Mouse (Mus musculus): ENCODE results near the gene Slc22a15. TPM values are rescaled to one million over a fixed set of nuclear protein-coding genes. Genes with fewer than 3 reads are reported as not detected.

The Slc22a15 gene
- polyA plus RNA-seq, 1 experiment, result 11.6 TPM

GRCm38 (mm10) chr3:101876459-101877285, 47.6 kb downstream of the Slc22a15 start:
- no peak for DNase-seq
- Histone ChIP-seq H3K4me1 (ENCODE audit: control insufficient read depth, insufficient read depth, low read length) (peaks cover 3% of the 10 kb centered on the region), H3K4me3 (replicated peaks; ENCODE audit: extremely low read depth, low read depth, low read length) (no peak overlapping the region)
- no peak for TF ChIP-seq CTCF (IDR thresholded peaks at IDR 0.05; ENCODE audit: insufficient read depth, low read length)
- no peak for TF ChIP-seq POLR2A (IDR thresholded peaks at IDR 0.05; ENCODE audit: borderline replicate concordance, extremely low read depth, low read depth, low read length)
- 59% methylated on average over 7 of the region's 7 CpGs for WGBS

GRCm38 (mm10) chr3:101875258-101875920, 48.9 kb downstream of the Slc22a15 start:
- Histone ChIP-seq H3K4me1 (ENCODE audit: control insufficient read depth, insufficient read depth, low read length) (peaks cover 3% of the 10 kb centered on the region), H3K4me3 (replicated peaks; ENCODE audit: extremely low read depth, low read depth, low read length) (no peak overlapping the region)
- TF ChIP-seq POLR2A (IDR thresholded peaks at IDR 0.05; ENCODE audit: borderline replicate concordance, extremely low read depth, low read depth, low read length) (no peak), CTCF (IDR thresholded peaks at IDR 0.05; ENCODE audit: insufficient read depth, low read length) (no peak)
- 68% methylated on average over 10 of the region's 10 CpGs for WGBS
- no peak for DNase-seq

GRCm38 (mm10) chr3:101873061-101873675, 51.1 kb downstream of the Slc22a15 start:
- H3K4me3 ChIP-seq (replicated peaks; ENCODE audit: extremely low read depth, low read depth, low read length), result no peak overlapping the region
- WGBS, result 81% methylated on average over 7 of the region's 7 CpGs
- TF ChIP-seq CTCF (IDR thresholded peaks at IDR 0.05; ENCODE audit: insufficient read depth, low read length) (no peak), POLR2A (IDR thresholded peaks at IDR 0.05; ENCODE audit: borderline replicate concordance, extremely low read depth, low read depth, low read length) (no peak)
- DNase-seq, result no peak
- H3K4me1 ChIP-seq (ENCODE audit: control insufficient read depth, insufficient read depth, low read length), result peaks cover 3% of the 10 kb centered on the region

- 86% methylated on average over 9 of the region's 9 CpGs for WGBS
- TF ChIP-seq CTCF (IDR thresholded peaks at IDR 0.05; ENCODE audit: insufficient read depth, low read length), result no peak
- TF ChIP-seq POLR2A (IDR thresholded peaks at IDR 0.05; ENCODE audit: borderline replicate concordance, extremely low read depth, low read depth, low read length), result no peak
These were observed 52.3 kb downstream of the Slc22a15 start for GRCm38 (mm10) chr3:101871951-101872350.

GRCm38 (mm10) chr3:101867001-101867421, 57.2 kb downstream of the Slc22a15 start:
- no peak for DNase-seq
- no peak overlapping the region for H3K4me3 ChIP-seq (replicated peaks; ENCODE audit: extremely low read depth, low read depth, low read length)
- no peak for TF ChIP-seq CTCF (IDR thresholded peaks at IDR 0.05; ENCODE audit: insufficient read depth, low read length)
- TF ChIP-seq POLR2A (IDR thresholded peaks at IDR 0.05; ENCODE audit: borderline replicate concordance, extremely low read depth, low read depth, low read length), result no peak
- WGBS, result 73% methylated on average over 4 of the region's 4 CpGs
- H3K4me1 ChIP-seq (ENCODE audit: control insufficient read depth, insufficient read depth, low read length), result no peaks in the 10 kb centered on the region

More at GRCm38 (mm10) chr3:101871951-101872350, 52.3 kb downstream of the Slc22a15 start:
- no peak for DNase-seq
- Histone ChIP-seq H3K4me1 (ENCODE audit: control insufficient read depth, insufficient read depth, low read length) (peaks cover 3% of the 10 kb centered on the region), H3K4me3 (replicated peaks; ENCODE audit: extremely low read depth, low read depth, low read length) (no peak overlapping the region)

- WGBS, result 45% methylated on average over 3 of the region's 3 CpGs
- H3K4me3 ChIP-seq (replicated peaks; ENCODE audit: extremely low read depth, low read depth, low read length), result no peak overlapping the region
- no peak for DNase-seq
- TF ChIP-seq POLR2A (IDR thresholded peaks at IDR 0.05; ENCODE audit: borderline replicate concordance, extremely low read depth, low read depth, low read length), result no peak
- TF ChIP-seq CTCF (IDR thresholded peaks at IDR 0.05; ENCODE audit: insufficient read depth, low read length), result no peak
- H3K4me1 ChIP-seq (ENCODE audit: control insufficient read depth, insufficient read depth, low read length), result no peaks in the 10 kb centered on the region; the same call in 1 of the 2 replicates
These were observed 62.4 kb downstream of the Slc22a15 start for GRCm38 (mm10) chr3:101861856-101862255.

GRCm38 (mm10) chr3:101860151-101860550, 64.1 kb downstream of the Slc22a15 start:
- no peak for TF ChIP-seq POLR2A (IDR thresholded peaks at IDR 0.05; ENCODE audit: borderline replicate concordance, extremely low read depth, low read depth, low read length)
- TF ChIP-seq CTCF (IDR thresholded peaks at IDR 0.05; ENCODE audit: insufficient read depth, low read length), result no peak
- Histone ChIP-seq H3K4me1 (ENCODE audit: control insufficient read depth, insufficient read depth, low read length) (no peaks in the 10 kb centered on the region; the same call in 1 of the 2 replicates), H3K4me3 (replicated peaks; ENCODE audit: extremely low read depth, low read depth, low read length) (no peak overlapping the region)
- no peak for DNase-seq
- WGBS, result 92% methylated on average over 7 of the region's 7 CpGs

- no peak for TF ChIP-seq POLR2A (IDR thresholded peaks at IDR 0.05; ENCODE audit: borderline replicate concordance, extremely low read depth, low read depth, low read length)
- no peak for TF ChIP-seq CTCF (IDR thresholded peaks at IDR 0.05; ENCODE audit: insufficient read depth, low read length)
- H3K4me1 ChIP-seq (ENCODE audit: control insufficient read depth, insufficient read depth, low read length), result no peaks in the 10 kb centered on the region; the same call in 1 of the 2 replicates
- no peak overlapping the region for H3K4me3 ChIP-seq (replicated peaks; ENCODE audit: extremely low read depth, low read depth, low read length)
- DNase-seq, result no peak
- 85% methylated on average over 7 of the region's 7 CpGs for WGBS
These were observed 64.5 kb downstream of the Slc22a15 start for GRCm38 (mm10) chr3:101859740-101860139.

- Histone ChIP-seq H3K4me1 (ENCODE audit: control insufficient read depth, insufficient read depth, low read length) (no peaks in the 10 kb centered on the region), H3K4me3 (replicated peaks; ENCODE audit: extremely low read depth, low read depth, low read length) (no peak overlapping the region)
- 65% methylated on average over 1 of the region's 1 CpGs for WGBS
- no peak for DNase-seq
- TF ChIP-seq POLR2A (IDR thresholded peaks at IDR 0.05; ENCODE audit: borderline replicate concordance, extremely low read depth, low read depth, low read length) (no peak), CTCF (IDR thresholded peaks at IDR 0.05; ENCODE audit: insufficient read depth, low read length) (no peak)
These were observed 70.2 kb downstream of the Slc22a15 start for GRCm38 (mm10) chr3:101854075-101854474.
